Mouse (Mus musculus) hindbrain, embryonic 14.5 days (tissue): ENCODE data around the gene Nfic. TPM values are rescaled to one million over a fixed set of nuclear protein-coding genes. Genes with fewer than 3 reads are reported as not detected.
A peak's percentile ranks its signal among the peaks of the same experiment; 100 is the strongest.

Source experiments
- ATAC-seq: fragments of 200-750 bp; cut with Nextera tagmentation; 2 replicates; pipeline ENCODE4 v1.8.0; 2017; ENCODE audit warnings: moderate number of reproducible peaks, mild to moderate bottlenecking, moderate TSS enrichment, moderate library complexity; ENCODE audit not compliant: low FRiP score
- DNase-seq: peaks from one replicate; pipeline ENCODE4 v3.0.0-alpha.2; 2015; ENCODE audit warnings: low spot score
- H3K27ac ChIP-seq: fragments of 300-500 bp; sonication (generic); 2 replicates; pipeline ENCODE4 v1.5.1; 2014; ENCODE audit warnings: mild to moderate bottlenecking, moderate library complexity
- H3K27me3 ChIP-seq: fragments of 300-500 bp; sonication (generic); 2 replicates; pipeline ENCODE4 v1.6.1; 2014; ENCODE audit warnings: mild to moderate bottlenecking, low read length, mixed read lengths; ENCODE audit not compliant: control insufficient read depth, insufficient read depth
- H3K36me3 ChIP-seq: fragments of 300-500 bp; sonication (generic); replicated peaks from 2 replicates; pipeline ENCODE4 v1.6.1; 2014; ENCODE audit not compliant: control insufficient read depth, insufficient read depth
- H3K4me1 ChIP-seq: fragments of 300-500 bp; sonication (generic); replicated peaks from 2 replicates; pipeline ENCODE4 v1.6.1; 2014; ENCODE audit warnings: antibody characterized with exemption, low read length, mixed read lengths; ENCODE audit not compliant: control insufficient read depth, insufficient read depth
- H3K4me2 ChIP-seq: fragments of 300-500 bp; sonication (generic); replicated peaks from 2 replicates; pipeline ENCODE4 v1.6.1; 2014; ENCODE audit warnings: mild to moderate bottlenecking, moderate library complexity
- H3K4me3 ChIP-seq: fragments of 300-500 bp; sonication (generic); replicated peaks from 2 replicates; pipeline ENCODE4 v1.5.1; 2014; ENCODE audit warnings: mild to moderate bottlenecking, low read length
- H3K9ac ChIP-seq: fragments of 300-500 bp; sonication (generic); 2 replicates; pipeline ENCODE4 v1.6.1; 2014
- H3K9me3 ChIP-seq: fragments of 300-500 bp; sonication (generic); 2 replicates; pipeline ENCODE4 v1.6.1; 2016; ENCODE audit warnings: low read length; ENCODE audit not compliant: control insufficient read depth
- WGBS: fragments of 180-500 bp; shearing (Covaris S2); extraction: QIAGEN DNeasy Blood & Tissue Kit; methylation state at CpG from one replicate; pipeline ENCODE4 v1.1.7; 2014; 5-methylcytosine and 5-hydroxymethylcytosine counted together
- polyA plus RNA-seq: library from polyadenylated mRNA; unstranded; fragments of >200 nt; fragmentation: Nextera tagmentation; extraction: Ambion mirVana; gene quantifications from 2 replicates; pipeline ENCODE4 v1.2.1, GENCODE M21; 2014

Nfic gene
- polyA plus RNA-seq, 1 experiment from 2014 or later: 25.8 TPM

DNA sequence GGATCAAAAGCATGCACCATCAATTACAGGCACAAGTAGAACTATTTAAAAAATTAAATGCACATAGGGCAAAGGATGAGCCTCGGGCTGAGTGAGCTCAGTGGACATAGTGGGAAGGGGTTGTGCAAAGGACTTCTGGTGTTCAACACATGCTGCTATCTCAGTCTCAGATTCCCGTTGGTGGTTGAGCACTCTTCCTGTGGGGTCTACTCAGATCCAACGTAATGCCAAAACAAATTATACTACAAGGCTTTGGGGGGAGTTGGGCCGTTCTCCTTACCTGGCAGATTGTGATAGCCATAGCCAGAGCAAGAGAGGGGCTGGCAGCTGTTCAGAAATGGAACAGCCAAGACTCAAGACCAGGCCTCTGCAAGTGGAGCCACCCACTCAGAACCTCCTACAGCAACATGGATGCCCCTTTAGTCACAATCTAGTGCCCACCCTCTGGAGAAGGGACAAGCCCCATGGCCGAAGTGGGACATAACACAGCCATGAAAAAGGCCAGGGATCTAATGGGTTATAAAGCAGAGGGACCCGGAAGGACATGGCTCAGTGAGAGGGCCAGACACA lies 75.5 kb downstream of the Nfic start:
- Histone ChIP-seq H3K9ac (no peak overlapping the region), H3K4me3 (no peak overlapping the region), H3K4me2 (no peak overlapping the region), H3K9me3 (no peaks in the 10 kb centered on the region), H3K4me1 (peaks cover 25% of the 10 kb centered on the region), H3K27me3 (no peaks in the 10 kb centered on the region), H3K36me3 (peaks cover 9% of the 10 kb centered on the region; the same call in 1 of the 2 replicates), H3K27ac (no peak overlapping the region)
- DNase-seq: no peak
- 92% methylated on average over 6 of the region's 6 CpGs for WGBS
- no peak for ATAC-seq

- H3K9me3 ChIP-seq: no peaks in the 10 kb centered on the region
- no peaks in the 10 kb centered on the region for H3K27me3 ChIP-seq
- peak overlapping the region; percentile 74 for H3K27ac ChIP-seq
- 65% methylated on average over 3 of the region's 3 CpGs for WGBS
- peak overlapping the region; percentile 81 for H3K4me3 ChIP-seq
- H3K9ac ChIP-seq: peak overlapping the region; percentile 49
- ATAC-seq: no peak
- peaks cover 24% of the 10 kb centered on the region for H3K4me1 ChIP-seq
- no peak for DNase-seq
- peak overlapping the region; percentile 56 for H3K4me2 ChIP-seq
- peaks cover 15% of the 10 kb centered on the region for H3K36me3 ChIP-seq
Observed at GRCm38 (mm10) chr10:81379183-81379553, 76.3 kb downstream of the Nfic start.

DNA sequence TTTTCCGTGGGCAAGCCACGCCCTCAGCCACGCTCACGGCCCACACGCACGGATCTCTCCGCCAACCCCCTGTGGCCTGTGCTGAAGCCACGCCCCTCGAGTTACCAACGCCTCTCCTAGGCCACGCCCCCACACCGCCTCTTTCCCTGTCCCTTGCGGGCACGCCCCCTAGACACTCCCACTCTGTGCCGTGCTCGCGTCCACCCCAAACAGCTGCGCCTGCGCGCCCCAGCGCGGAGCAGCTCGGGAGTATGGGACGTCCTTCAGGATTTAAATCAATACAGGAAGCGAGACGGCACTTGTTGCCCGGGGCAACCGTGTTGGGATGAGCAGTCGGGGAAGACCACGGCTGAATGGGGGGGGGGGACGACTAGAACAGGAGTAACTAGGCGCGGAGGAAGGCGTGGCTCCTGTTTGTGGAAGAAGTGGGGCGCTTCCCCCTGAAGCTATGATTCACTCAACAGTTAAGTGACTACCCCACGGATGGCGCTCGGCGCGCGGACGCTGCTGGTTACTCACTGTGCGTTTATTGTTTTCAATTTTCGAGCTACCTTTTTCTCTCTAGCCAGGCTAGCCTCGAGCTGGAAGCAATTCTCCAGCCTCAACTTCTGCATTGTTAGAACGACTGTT lies 76.8 kb downstream of the Nfic start:
- H3K9me3 ChIP-seq: no peaks in the 10 kb centered on the region
- no peaks in the 10 kb centered on the region for H3K27me3 ChIP-seq
- H3K27ac ChIP-seq: peak overlapping the region; percentile 74
- peak overlapping the region; percentile 81 for H3K4me3 ChIP-seq
- ATAC-seq: peak; percentile 96
- H3K4me2 ChIP-seq: peak overlapping the region; percentile 87
- under 1% methylated on average over 46 of the region's 46 CpGs for WGBS
- H3K4me1 ChIP-seq: peaks cover 24% of the 10 kb centered on the region
- DNase-seq: peak; percentile 99
- H3K9ac ChIP-seq: peak overlapping the region; percentile 90
- H3K36me3 ChIP-seq: peaks cover 20% of the 10 kb centered on the region

DNA sequence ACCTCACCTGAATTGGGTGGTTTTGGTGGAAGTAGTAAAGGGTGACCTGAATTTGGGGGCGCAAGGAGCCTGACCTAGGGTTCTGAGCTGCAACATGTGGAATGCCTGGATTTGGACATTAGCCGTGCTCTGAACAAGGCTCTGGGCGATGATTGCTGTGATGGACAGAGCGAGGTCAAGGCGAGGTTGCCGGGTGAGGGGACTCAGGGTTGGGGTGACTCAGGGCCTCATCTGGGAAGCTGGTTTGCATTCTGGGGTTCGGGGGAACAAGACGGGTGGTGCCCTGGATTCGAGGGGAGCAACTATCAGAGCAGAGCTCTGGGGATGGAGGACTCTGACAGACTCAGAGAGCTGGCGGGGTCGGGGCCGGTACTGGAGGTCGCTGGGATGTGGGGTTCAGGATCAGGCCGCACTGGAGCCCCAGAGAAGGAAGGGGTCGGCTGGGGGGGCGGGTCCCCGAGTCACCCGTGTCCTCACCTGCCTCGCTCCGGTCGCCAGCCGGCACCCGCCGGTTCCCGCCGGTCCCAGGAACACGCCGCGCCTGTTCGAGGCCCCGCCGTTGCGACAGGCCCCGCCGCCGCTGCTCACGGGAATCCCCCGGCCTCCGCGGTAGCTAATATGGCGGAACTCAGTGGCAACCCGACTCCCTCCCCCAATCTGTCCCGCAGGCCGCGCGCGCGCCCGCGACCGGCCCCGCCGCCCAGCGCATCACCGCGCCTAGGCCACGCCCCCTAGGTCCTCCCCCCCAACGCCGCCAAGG lies 77.5 kb downstream of the Nfic start, which contains the start of gene Fzr1:
TSS of gene Fzr1 (minus strand) at position 724 of the 760 bp plus-strand sequence.
- Histone ChIP-seq H3K27me3 (no peaks in the 10 kb centered on the region), H3K4me1 (peaks cover 24% of the 10 kb centered on the region), H3K9ac (peak within 1 kb of the TSS; percentile 90), H3K4me3 (peak within 1 kb of the TSS; percentile 81), H3K4me2 (peak within 1 kb of the TSS; percentile 87), H3K9me3 (no peaks in the 10 kb centered on the region), H3K36me3 (peaks cover 25% of the 10 kb centered on the region), H3K27ac (peak within 1 kb of the TSS; percentile 76)
- ATAC-seq: peak; percentile 25
- 2% methylated on average over 44 of the region's 59 CpGs for WGBS
- no peak for DNase-seq

DNA sequence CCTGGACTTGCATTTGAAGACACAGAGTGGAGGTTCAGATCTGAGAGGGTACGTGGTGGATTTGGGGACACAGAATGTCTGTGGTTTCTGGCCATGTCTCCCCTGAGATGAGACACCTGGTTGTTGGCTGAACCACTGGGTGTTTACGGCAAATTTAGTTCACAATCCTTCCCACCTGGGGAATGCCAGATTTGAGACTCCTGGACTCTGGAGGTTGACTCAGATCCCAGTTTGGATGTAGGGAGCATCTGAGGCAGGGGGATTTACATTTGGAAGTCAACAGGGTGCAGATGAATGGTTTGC lies 78.1 kb downstream of the Nfic start:
- no peak for ATAC-seq
- peak overlapping the region; percentile 81 for H3K4me3 ChIP-seq
- H3K9ac ChIP-seq: peak overlapping the region; percentile 90
- H3K36me3 ChIP-seq: peaks cover 28% of the 10 kb centered on the region
- H3K4me2 ChIP-seq: peak overlapping the region; percentile 87
- DNase-seq: no peak
- H3K27me3 ChIP-seq: no peaks in the 10 kb centered on the region
- 71% methylated on average over 2 of the region's 2 CpGs for WGBS
- H3K9me3 ChIP-seq: no peaks in the 10 kb centered on the region
- peaks cover 24% of the 10 kb centered on the region for H3K4me1 ChIP-seq
- H3K27ac ChIP-seq: no peak overlapping the region

DNA sequence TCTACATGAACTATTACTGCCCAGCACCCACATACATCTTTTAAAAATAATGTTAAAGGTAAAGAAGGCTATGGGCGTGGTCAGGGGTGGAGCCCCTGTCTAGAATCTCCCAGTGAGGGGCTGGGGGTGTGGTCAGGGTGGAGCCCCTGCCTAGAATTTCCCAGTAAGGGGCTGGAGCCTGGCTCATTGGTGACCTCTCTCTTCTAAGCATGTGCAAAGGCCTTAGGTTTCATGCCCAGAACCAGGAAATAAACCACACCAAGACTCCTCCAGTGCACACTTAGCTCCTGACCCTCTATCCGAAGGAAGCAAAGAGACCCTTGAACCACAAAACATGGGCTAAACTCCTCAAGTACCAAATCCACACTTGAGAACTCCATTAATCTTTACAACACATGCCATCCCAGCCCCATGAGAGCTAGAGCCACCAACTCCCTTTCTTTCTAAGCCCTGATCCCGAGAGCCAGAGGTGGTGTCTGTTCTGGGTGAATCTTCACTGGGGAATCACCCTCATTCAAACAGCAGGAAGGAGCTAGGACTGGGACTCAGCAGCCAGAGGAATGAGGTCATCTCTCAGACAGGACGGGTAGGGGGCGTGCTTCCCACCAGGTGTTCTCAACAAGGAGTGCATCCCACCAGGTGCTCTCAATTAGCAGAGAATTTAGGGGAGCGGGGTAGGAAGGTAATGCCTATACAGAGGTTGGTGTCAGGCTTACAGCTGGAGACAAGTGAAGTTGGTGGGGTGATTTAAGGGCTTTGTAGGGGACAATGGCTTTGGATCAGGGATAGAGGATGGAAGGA lies 78.7 kb downstream of the Nfic start:
- WGBS: 38% methylated on average over 6 of the region's 6 CpGs
- Histone ChIP-seq H3K4me1 (peaks cover 24% of the 10 kb centered on the region), H3K4me3 (peak overlapping the region; percentile 81), H3K27ac (no peak overlapping the region), H3K9me3 (no peaks in the 10 kb centered on the region), H3K4me2 (peak overlapping the region; percentile 87), H3K9ac (peak overlapping the region; percentile 90), H3K27me3 (no peaks in the 10 kb centered on the region), H3K36me3 (peaks cover 28% of the 10 kb centered on the region)
- no peak for ATAC-seq
- DNase-seq: no peak

DNA sequence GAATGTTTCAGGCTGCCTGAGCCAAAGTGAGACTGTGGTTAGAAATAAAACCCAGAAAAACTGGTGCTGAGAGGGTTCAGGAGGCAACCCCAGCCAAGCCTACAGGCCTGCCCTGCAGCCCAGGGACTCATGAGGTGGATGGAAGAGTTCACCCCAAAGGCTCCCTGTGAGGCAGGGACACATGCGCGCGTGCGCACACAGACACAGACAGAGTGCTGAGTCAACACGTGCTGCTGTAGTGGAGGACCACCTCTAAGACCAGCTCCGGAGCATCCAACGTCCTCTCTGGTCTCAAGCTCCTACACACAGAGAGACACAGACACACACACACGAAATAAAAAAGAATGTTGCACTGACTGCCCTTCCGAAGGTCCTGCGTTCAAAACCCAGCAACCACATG lies 80.1 kb downstream of the Nfic start:
- Histone ChIP-seq H3K4me2 (no peak overlapping the region), H3K4me1 (peaks cover 24% of the 10 kb centered on the region), H3K4me3 (no peak overlapping the region), H3K36me3 (peaks cover 38% of the 10 kb centered on the region), H3K27ac (no peak overlapping the region), H3K27me3 (no peaks in the 10 kb centered on the region), H3K9me3 (no peaks in the 10 kb centered on the region), H3K9ac (no peak overlapping the region)
- ATAC-seq (no peak), DNase-seq (no peak)
- 94% methylated on average over 10 of the region's 10 CpGs for WGBS

DNA sequence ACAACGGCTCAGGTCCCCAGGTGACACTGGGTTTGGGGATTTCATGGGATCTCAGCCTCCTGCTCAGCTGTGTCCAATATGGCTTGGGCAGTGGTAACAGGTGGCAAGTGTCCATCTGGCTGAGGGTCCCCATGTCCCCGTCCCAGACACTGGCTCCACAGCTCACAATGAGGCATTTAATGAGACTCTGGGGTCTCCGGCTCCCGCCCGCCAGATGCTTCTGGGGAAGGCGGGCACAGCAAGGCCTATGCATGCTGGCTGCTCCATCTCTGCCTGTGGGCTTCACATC lies 88.3 kb downstream of the Nfic start:
- Histone ChIP-seq H3K27ac (no peak overlapping the region), H3K4me1 (peaks cover 18% of the 10 kb centered on the region), H3K36me3 (peaks cover 56% of the 10 kb centered on the region), H3K9ac (no peak overlapping the region), H3K27me3 (peaks cover 21% of the 10 kb centered on the region), H3K4me3 (no peak overlapping the region), H3K9me3 (no peaks in the 10 kb centered on the region), H3K4me2 (no peak overlapping the region)
- ATAC-seq: no peak
- 59% methylated on average over 6 of the region's 6 CpGs for WGBS
- DNase-seq: no peak
